Mouse (Mus musculus) left cerebral cortex, postnatal 10 days (tissue): ENCODE measurements around the gene Tnfrsf4. TPM values are rescaled to one million over a fixed set of nuclear protein-coding genes. Genes with fewer than 3 reads are reported as not detected.

Source experiments
- DNase-seq, 2 experiments: peaks; one replicate each; pipeline ENCODE4 v3.0.0; 2021 to 2022; ENCODE audit warnings: low spot score in 2 of 2, mixed read lengths in 1 of 2; ENCODE audit errors: extremely low spot score in 1 of 2
- intact Hi-C: fragments of 180-260 bp; cut with DNase I; formaldehyde crosslinking; loops from one replicate; pipeline ENCODE4 v1.15.1; 2025
- microRNA-seq: library from miRNA; unstranded; fragments of <30 nt; microRNA quantifications from one replicate; pipeline ENCODE4 v1.2.0, GENCODE M21; 2022
- total RNA-seq, 2 experiments: library from RNA; stranded (reverse); gene quantifications; 2 replicates each; pipeline ENCODE4 v1.2.3; 2021

Gene Tnfrsf4
- total RNA-seq, 2 experiments from 2014 or later = 0.32 to 1.4 TPM

- no peak for DNase-seq
- intact Hi-C loops = no loop called here
Observed at GRCm38 (mm10) chr4:156058826-156059225, 45.2 kb downstream of the Tnfrsf4 start.

GRCm38 (mm10) chr4:156059261-156059660 lies 45.6 kb downstream of the Tnfrsf4 start, which contains the start of gene Ttll10:
Gene Ttll10 (minus strand): TSS chr4:156059414.
- intact Hi-C loops = no loop called here

GRCm38 (mm10) chr4:156059713-156060112 lies 46.1 kb downstream of the Tnfrsf4 start:
- intact Hi-C loops = no loop called here
- DNase-seq = no peak

More at GRCm38 (mm10) chr4:156059261-156059660, 45.6 kb downstream of the Tnfrsf4 start, which contains the start of gene Ttll10:
- no peak for DNase-seq

- intact Hi-C loops = no loop called here
- DNase-seq = no peak
Observed at GRCm38 (mm10) chr4:156063861-156064509, 50.3 kb downstream of the Tnfrsf4 start.

GRCm38 (mm10) chr4:156064510-156064897 lies 50.9 kb downstream of the Tnfrsf4 start:
- no peak for DNase-seq
- intact Hi-C loops = no loop called here

- no peak for DNase-seq
- intact Hi-C loops = no loop called here
Observed at GRCm38 (mm10) chr4:156065156-156065894, 51.7 kb downstream of the Tnfrsf4 start.

Small RNA genes within 50 kb of the gene (microRNA-seq; reads per million reads assigned to microRNA genes)
- gene Mir200a (1.4 reads per million), gene Mir200b (40.2 reads per million, percentile 48 among the genes with 10 or more reads in this experiment), gene Mir429 (30.8 reads per million, percentile 46 among the genes with 10 or more reads in this experiment)

Other genes starting within 250 kb of the Tnfrsf4 start
- 10 to 100 TPM; 14.6 to 19.3 TPM for gene Vwa1, start 239.1 kb upstream of the Tnfrsf4 start, total RNA-seq
- gene Tmem88b, start 228.0 kb upstream of the Tnfrsf4 start, total RNA-seq = 1 to 10 TPM; 3.0 to 5.4 TPM
- gene Ankrd65, start 223.4 kb upstream of the Tnfrsf4 start, total RNA-seq = not detected
- 100 to 1,000 TPM; 103 to 111 TPM for gene Mrpl20, start 211.0 kb upstream of the Tnfrsf4 start, total RNA-seq
- 10 to 100 TPM; 68.7 to 71.2 TPM for gene Ccnl2, start 201.4 kb upstream of the Tnfrsf4 start, total RNA-seq
- 10 to 100 TPM; 81.6 to 82.6 TPM for gene Aurkaip1, start 182.6 kb upstream of the Tnfrsf4 start, total RNA-seq
- 10 to 100 TPM; 10.6 to 14.1 TPM for gene Mxra8, start 174.2 kb upstream of the Tnfrsf4 start, total RNA-seq
- gene Dvl1, start 166.4 kb upstream of the Tnfrsf4 start, total RNA-seq = 10 to 100 TPM; 70.6 to 74.2 TPM
- under 1 TPM; 0.13 to 0.22 TPM for gene Tas1r3, start 150.5 kb upstream of the Tnfrsf4 start, total RNA-seq
- 10 to 100 TPM; 29.6 to 30.8 TPM for gene Cptp, start 144.4 kb upstream of the Tnfrsf4 start, total RNA-seq
- gene Ints11, start 144.3 kb upstream of the Tnfrsf4 start, total RNA-seq = 10 to 100 TPM; 38.3 to 39.8 TPM
- 10 to 100 TPM; 66.0 to 71.2 TPM for gene Pusl1, start 122.1 kb upstream of the Tnfrsf4 start, total RNA-seq
- 100 to 1,000 TPM; 144 to 146 TPM for gene Acap3, start 122.0 kb upstream of the Tnfrsf4 start, total RNA-seq
- 10 to 100 TPM; 84.9 to 93.8 TPM for gene Ube2j2, start 70.0 kb upstream of the Tnfrsf4 start, total RNA-seq
- 10 to 100 TPM; 19.2 to 20.9 TPM for gene C1qtnf12, start 51.5 kb upstream of the Tnfrsf4 start, total RNA-seq
- 10 to 100 TPM; 11.4 to 11.8 TPM for gene B3galt6, start 21.2 kb upstream of the Tnfrsf4 start, total RNA-seq
- gene Sdf4, start 21.0 kb upstream of the Tnfrsf4 start, total RNA-seq = 100 to 1,000 TPM; 136 to 139 TPM
- not detected for gene Tnfrsf18, start 12.3 kb downstream of the Tnfrsf4 start, total RNA-seq
- gene Ttll10, start 45.6 kb downstream of the Tnfrsf4 start, total RNA-seq = not detected
- gene 9430015G10Rik, start 96.1 kb downstream of the Tnfrsf4 start, total RNA-seq = 10 to 100 TPM; 26.5 to 27.9 TPM
- gene Rnf223, start 116.7 kb downstream of the Tnfrsf4 start, total RNA-seq = under 1 TPM; 0.22 to 0.34 TPM
- 100 to 1,000 TPM; 237 to 253 TPM for gene Agrn, start 183.6 kb downstream of the Tnfrsf4 start, total RNA-seq
- gene Isg15, start 187.0 kb downstream of the Tnfrsf4 start, total RNA-seq = under 1 TPM; 0.49 to 0.79 TPM
- gene AW011738, start 189.5 kb downstream of the Tnfrsf4 start, total RNA-seq = 1 to 10 TPM; 3.2 to 4.2 TPM
- gene Perm1, start 202.0 kb downstream of the Tnfrsf4 start, total RNA-seq = under 1 TPM; 0.22 to 0.28 TPM
- 10 to 100 TPM; 33.0 to 37.4 TPM for gene Plekhn1, start 221.0 kb downstream of the Tnfrsf4 start, total RNA-seq
- 10 to 100 TPM; 61.8 to 63.1 TPM for gene Noc2l, start 222.2 kb downstream of the Tnfrsf4 start, total RNA-seq
- 1 to 10 TPM; 5.2 to 5.4 TPM for gene Samd11, start 241.8 kb downstream of the Tnfrsf4 start, total RNA-seq